Mouse (Mus musculus): ENCODE measurements around the gene Zc3h13.

DNA sequence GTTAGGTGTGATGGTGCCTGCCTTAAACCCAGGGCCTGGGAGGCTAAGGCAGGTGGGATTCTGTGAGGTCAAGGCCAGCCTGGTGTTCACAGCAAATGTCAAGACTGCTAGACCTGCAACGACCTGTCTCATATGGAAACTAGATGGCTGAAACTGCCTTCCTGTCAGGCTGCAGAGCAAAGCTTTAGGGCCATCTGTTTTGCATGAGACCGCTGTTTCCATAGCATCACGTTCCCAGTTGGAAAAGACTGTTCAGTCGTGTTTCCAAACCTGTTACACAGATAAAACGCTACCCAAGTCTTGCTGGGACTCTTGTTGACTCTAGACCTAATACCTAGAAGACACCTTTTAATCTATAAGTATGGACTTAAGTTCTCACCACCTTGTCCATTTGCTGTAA is 61.9 kb downstream of the Zc3h13 start:
- TF ChIP-seq MYOD1 (IDR thresholded peaks at IDR 0.05; ENCODE audit: control insufficient read depth in 1 of 3, insufficient read length in 2 of 3, low read depth in 2 of 3) (no peak), USF1 (IDR thresholded peaks at IDR 0.05; ENCODE audit: low read depth) (no peak), POLR2A (IDR thresholded peaks at IDR 0.05; ENCODE audit: insufficient read length, low read depth) (no peak), REST (IDR thresholded peaks at IDR 0.05; ENCODE audit: insufficient read depth, insufficient read length) (no peak), CEBPB (IDR thresholded peaks at IDR 0.05; ENCODE audit: insufficient read depth, poor library complexity, severe bottlenecking) (no peak), MAX (IDR thresholded peaks at IDR 0.05; ENCODE audit: low read depth) (no peak), E2F4 (IDR thresholded peaks at IDR 0.05; ENCODE audit: insufficient read depth) (no peak), POLR2AphosphoS2 (IDR thresholded peaks at IDR 0.05; ENCODE audit: insufficient read length, low read depth) (no peak)
